8 mouse cellular contexts compared by ENCODE assay signal in the genomic region with DNA sequence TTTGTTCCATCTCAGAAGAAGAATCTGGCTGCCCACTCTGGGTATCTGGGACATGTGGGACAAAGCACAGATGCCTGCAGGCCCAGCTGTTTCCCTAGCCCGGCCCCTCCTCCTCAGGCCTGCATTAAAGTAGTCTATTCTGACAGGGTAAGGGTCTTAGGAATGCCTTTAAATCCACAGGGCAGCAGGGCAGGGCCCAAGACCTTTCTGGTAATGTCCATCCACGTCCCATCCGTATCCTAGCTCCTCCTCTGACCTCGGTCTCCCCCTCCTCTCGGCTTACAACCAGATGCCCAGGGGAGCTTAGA. TPM values are rescaled to one million over a fixed set of nuclear protein-coding genes. Genes with fewer than 3 reads are reported as not detected.
DNase-seq lines count a peak whose midpoint lies in the region; ATAC-seq lines count a peak whose summit lies in the region.

No protein-coding gene starts in this region.

- peaks cover 20% of the 10 kb centered on the region; the same call in 1 of the 2 replicates for H3K36me3 ChIP-seq in heart, embryonic 13.5 days
- no peaks in the 10 kb centered on the region for H3K36me3 ChIP-seq in neural tube, embryonic 12.5 days
- H3K36me3 ChIP-seq in limb, embryonic 12.5 days = no peaks in the 10 kb centered on the region

- WGBS in heart, embryonic 13.5 days = 43% methylated on average over 5 of the region's 5 CpGs
- WGBS in neural tube, embryonic 12.5 days = 73% methylated on average over 5 of the region's 5 CpGs
- WGBS in limb, embryonic 12.5 days = 35% methylated on average over 5 of the region's 5 CpGs

- H3K27ac ChIP-seq in heart, embryonic 13.5 days (replicated peaks) = peak overlapping the region; percentile 87
- H3K27ac ChIP-seq in neural tube, embryonic 12.5 days = peak overlapping the region; percentile 22; the same call in 1 of the 2 replicates
- H3K27ac ChIP-seq in limb, embryonic 12.5 days = peak overlapping the region; percentile 59

- peak overlapping the region; percentile 35 for H3K4me2 ChIP-seq in heart, embryonic 13.5 days
- H3K4me2 ChIP-seq in neural tube, embryonic 12.5 days (replicated peaks) = no peak overlapping the region
- no peak overlapping the region for H3K4me2 ChIP-seq in limb, embryonic 12.5 days

- no peak for ATAC-seq in heart, embryonic 13.5 days (ENCODE audit: extremely low read depth, insufficient number of reproducible peaks, low FRiP score, low TSS enrichment)
- peak; percentile 45; the same call in 1 of the 2 replicates for ATAC-seq in neural tube, embryonic 12.5 days (ENCODE audit: low FRiP score, low read depth)
- 0 out of 2 replicates have a peak, but pooled peaks have one; percentile 9 for ATAC-seq in limb, embryonic 12.5 days (ENCODE audit: insufficient number of reproducible peaks, insufficient read depth, low FRiP score, low TSS enrichment, low read depth)

- no peaks in the 10 kb centered on the region for H3K9me3 ChIP-seq in heart, embryonic 13.5 days
- no peaks in the 10 kb centered on the region for H3K9me3 ChIP-seq in neural tube, embryonic 12.5 days
- no peaks in the 10 kb centered on the region for H3K9me3 ChIP-seq in limb, embryonic 12.5 days

- no peaks in the 10 kb centered on the region for H3K27me3 ChIP-seq in heart, embryonic 13.5 days (replicated peaks)
- no peaks in the 10 kb centered on the region for H3K27me3 ChIP-seq in neural tube, embryonic 12.5 days (replicated peaks)
- no peaks in the 10 kb centered on the region for H3K27me3 ChIP-seq in limb, embryonic 12.5 days

- peaks cover 53% of the 10 kb centered on the region for H3K4me1 ChIP-seq in heart, embryonic 13.5 days
- H3K4me1 ChIP-seq in neural tube, embryonic 12.5 days = peaks cover 25% of the 10 kb centered on the region
- H3K4me1 ChIP-seq in limb, embryonic 12.5 days (replicated peaks) = peaks cover 27% of the 10 kb centered on the region

- peak overlapping the region; percentile 61; the same call in 1 of the 2 replicates for H3K9ac ChIP-seq in heart, embryonic 13.5 days
- H3K9ac ChIP-seq in neural tube, embryonic 12.5 days = no peak overlapping the region
- H3K9ac ChIP-seq in limb, embryonic 12.5 days (replicated peaks) = no peak overlapping the region

- DNase-seq in heart, adult 11 months = no peak
- DNase-seq in neural tube, embryonic 10.5 days (ENCODE audit: extremely low spot score, low spot score) = no peak
- no peak for DNase-seq in ovary, postnatal 14 days (ENCODE audit: low spot score)
- no peak for DNase-seq in cerebellum, adult 9-11 months
- DNase-seq in urinary bladder, postnatal 14 days (ENCODE audit: low spot score) = no peak

- no peak overlapping the region for H3K4me3 ChIP-seq in heart, embryonic 13.5 days
- H3K4me3 ChIP-seq in neural tube, embryonic 12.5 days = no peak overlapping the region
- no peak overlapping the region for H3K4me3 ChIP-seq in limb, embryonic 12.5 days (replicated peaks)

RNA-seq across cellular contexts. Expression of gene Olfr412, which starts 47.5 kb away (rescaled TPM):
- not detected in 2 replicates for polyA plus RNA-seq in heart, embryonic 13.5 days (2015; fragmentation: Nextera tagmentation; extraction: Ambion mirVana)
- not detected in 2 replicates for polyA plus RNA-seq in neural tube, embryonic 12.5 days (2016; fragmentation: Nextera tagmentation; extraction: Ambion mirVana)
- not detected in 2 replicates for polyA plus RNA-seq in limb, embryonic 12.5 days (2016; fragmentation: Nextera tagmentation; extraction: Ambion mirVana)

RNA-seq across cellular contexts. Expression of gene Olfr411, which starts 57.0 kb away (rescaled TPM):
- polyA plus RNA-seq in heart, embryonic 13.5 days (2015; fragmentation: Nextera tagmentation; extraction: Ambion mirVana) = not detected in 2 replicates
- polyA plus RNA-seq in neural tube, embryonic 12.5 days (2016; fragmentation: Nextera tagmentation; extraction: Ambion mirVana) = not detected in 2 replicates
- polyA plus RNA-seq in limb, embryonic 12.5 days (2016; fragmentation: Nextera tagmentation; extraction: Ambion mirVana) = not detected in 2 replicates

Comparison
In these comparisons a context has a peak if more than half of its experiments do, and no peak if none do; other contexts are left out.
1. H3K27ac ChIP-seq: peak in every context shown above with its lines; median percentile 87 in heart, embryonic 13.5 days; 59 in limb, embryonic 12.5 days; 22 in neural tube, embryonic 12.5 days.